Mouse (Mus musculus): ENCODE measurements around the gene Gm21973. TPM values are rescaled to one million over a fixed set of nuclear protein-coding genes. Genes with fewer than 3 reads are reported as not detected.

Gene Gm21973
- total RNA-seq (2023) = not detected in 2 replicates

GRCm38 (mm10) chr15:10325080-10325479, at the start of gene Gm21973:
Gm21973 (plus strand) TSS chr15:10325380.

GRCm38 (mm10) chr15:10358039-10358948, 33.1 kb downstream of the Gm21973 start, which contains the start of gene Agxt2:
Agxt2 (plus strand) TSS chr15:10358532.

Other genes starting within 250 kb of the Gm21973 start
- gene Prlr, start 148.1 kb upstream of the Gm21973 start, total RNA-seq (2023) = 0.77 TPM in 1 of 2 replicates, not detected in the other
- gene Agxt2, start 33.2 kb downstream of the Gm21973 start, total RNA-seq (2023) = not detected in 2 replicates
- 12.3 and 16.3 TPM in 2 replicates for gene Dnajc21, start 145.1 kb downstream of the Gm21973 start, total RNA-seq (2023)
- gene Brix1, start 160.6 kb downstream of the Gm21973 start, total RNA-seq (2023) = 19.7 and 21.4 TPM in 2 replicates
- gene Rad1, start 160.6 kb downstream of the Gm21973 start, total RNA-seq (2023) = 4.4 and 5.3 TPM in 2 replicates
- not detected in 2 replicates for gene Ttc23l, start 233.3 kb downstream of the Gm21973 start, total RNA-seq (2023)